8 mouse cellular contexts compared by ENCODE assay signal in the genomic region with DNA sequence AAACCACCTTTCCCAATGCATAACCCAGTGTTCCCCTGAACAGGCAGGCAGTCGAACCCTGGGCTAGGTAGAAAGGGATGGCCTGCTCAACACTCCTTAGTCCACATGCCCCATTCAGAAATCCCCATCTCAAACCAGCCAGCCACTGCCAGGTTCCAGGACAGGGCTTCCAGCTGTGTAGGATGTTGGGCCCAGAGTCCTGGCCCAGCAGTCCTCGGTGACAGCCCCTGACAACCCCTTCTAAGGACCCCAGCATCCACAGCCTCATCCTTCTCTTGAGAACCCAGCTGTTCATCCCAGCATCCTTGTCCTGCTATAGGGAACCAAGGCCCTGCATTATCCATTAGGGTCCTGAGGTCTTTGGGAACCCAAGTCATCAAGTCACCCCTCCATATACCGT. TPM values are rescaled to one million over a fixed set of nuclear protein-coding genes. Genes with fewer than 3 reads are reported as not detected.
DNase-seq lines count a peak whose midpoint lies in the region; ATAC-seq and TF ChIP-seq lines count a peak whose summit lies in the region.

No protein-coding gene starts in this region.

- TF ChIP-seq CTCF in midbrain, postnatal 0 days (IDR thresholded peaks at IDR 0.05): no peak

- WGBS in kidney, embryonic 16.5 days: 11% methylated on average over 3 of the region's 3 CpGs
- 9% methylated on average over 3 of the region's 3 CpGs for WGBS in embryonic facial prominence, embryonic 15.5 days
- 17% methylated on average over 3 of the region's 3 CpGs for WGBS in midbrain, postnatal 0 days

- H3K36me3 ChIP-seq in kidney, embryonic 16.5 days (ENCODE audit: insufficient read depth, low read length): peaks cover 30% of the 10 kb centered on the region
- peaks cover 35% of the 10 kb centered on the region for H3K36me3 ChIP-seq in embryonic facial prominence, embryonic 15.5 days
- no peaks in the 10 kb centered on the region for H3K36me3 ChIP-seq in midbrain, postnatal 0 days (ENCODE audit: insufficient read depth, low read length)

- no peak for ATAC-seq in kidney, embryonic 16.5 days (ENCODE audit: low FRiP score, low TSS enrichment)
- no peak for ATAC-seq in embryonic facial prominence, embryonic 15.5 days (ENCODE audit: insufficient number of reproducible peaks, low FRiP score, low TSS enrichment, low read depth)
- no peak for ATAC-seq in midbrain, postnatal 0 days (ENCODE audit: low FRiP score)

- DNase-seq in kidney, postnatal 36 days: no peak
- DNase-seq in induced T-regulatory cell, adult 2 months (ENCODE audit: low read depth): peak; percentile 43
- no peak for DNase-seq in midbrain, postnatal 0 days (ENCODE audit: low spot score)
- no peak for DNase-seq in layer of hippocampus, postnatal 14 days (ENCODE audit: low spot score in 2 of 2)
- no peak for DNase-seq in thymus, adult 18-20 months
- no peak for DNase-seq in right cerebral cortex, adult 2 months (ENCODE audit: low spot score in 2 of 2)

- H3K9me3 ChIP-seq in kidney, embryonic 16.5 days (ENCODE audit: low read length): no peaks in the 10 kb centered on the region
- H3K9me3 ChIP-seq in embryonic facial prominence, embryonic 15.5 days (replicated peaks): no peaks in the 10 kb centered on the region
- no peaks in the 10 kb centered on the region for H3K9me3 ChIP-seq in midbrain, postnatal 0 days (ENCODE audit: low read length)

- peak overlapping the region; percentile 95 for H3K4me3 ChIP-seq in kidney, embryonic 16.5 days (ENCODE audit: low read length)
- H3K4me3 ChIP-seq in embryonic facial prominence, embryonic 15.5 days (replicated peaks): peak overlapping the region; percentile 97
- peak overlapping the region; percentile 83 for H3K4me3 ChIP-seq in midbrain, postnatal 0 days (ENCODE audit: low read depth, low read length)

- H3K4me2 ChIP-seq in kidney, embryonic 16.5 days (replicated peaks; ENCODE audit: low read depth, low read length): peak overlapping the region; percentile 95
- H3K4me2 ChIP-seq in embryonic facial prominence, embryonic 15.5 days (replicated peaks): peak overlapping the region; percentile 86
- peak overlapping the region; percentile 99 for H3K4me2 ChIP-seq in midbrain, postnatal 0 days (ENCODE audit: low read depth, low read length, poor library complexity, severe bottlenecking)

- peaks cover 55% of the 10 kb centered on the region for H3K4me1 ChIP-seq in kidney, embryonic 16.5 days (ENCODE audit: insufficient read depth, low read length)
- H3K4me1 ChIP-seq in embryonic facial prominence, embryonic 15.5 days: peaks cover 74% of the 10 kb centered on the region
- H3K4me1 ChIP-seq in midbrain, postnatal 0 days (ENCODE audit: insufficient read depth, low read length): peaks cover 28% of the 10 kb centered on the region; the same call in 1 of the 2 replicates

- no peaks in the 10 kb centered on the region for H3K27me3 ChIP-seq in kidney, embryonic 16.5 days (ENCODE audit: insufficient read depth, low read length)
- no peaks in the 10 kb centered on the region for H3K27me3 ChIP-seq in embryonic facial prominence, embryonic 15.5 days
- no peaks in the 10 kb centered on the region for H3K27me3 ChIP-seq in midbrain, postnatal 0 days (ENCODE audit: insufficient read depth, low read length)

- H3K9ac ChIP-seq in kidney, embryonic 16.5 days (replicated peaks; ENCODE audit: low read length): peak overlapping the region; percentile 93
- peak overlapping the region; percentile 90 for H3K9ac ChIP-seq in embryonic facial prominence, embryonic 15.5 days
- H3K9ac ChIP-seq in midbrain, postnatal 0 days (replicated peaks; ENCODE audit: low read length, poor library complexity, severe bottlenecking): peak overlapping the region; percentile 42; the same call in 1 of the 2 replicates

- peak overlapping the region; percentile 99 for H3K27ac ChIP-seq in kidney, embryonic 16.5 days (ENCODE audit: low read length)
- H3K27ac ChIP-seq in embryonic facial prominence, embryonic 15.5 days (replicated peaks): peak overlapping the region; percentile 99
- H3K27ac ChIP-seq in midbrain, postnatal 0 days (ENCODE audit: low read depth, low read length): peak overlapping the region; percentile 79

RNA-seq across cellular contexts. Expression of a gene that starts 3.1 kb away (rescaled TPM):
- 12.5 and 15.2 TPM in 2 replicates for polyA plus RNA-seq in kidney, embryonic 16.5 days (2015; fragmentation: Nextera tagmentation; extraction: Ambion mirVana)
- polyA plus RNA-seq in embryonic facial prominence, embryonic 15.5 days (2015; fragmentation: Nextera tagmentation; extraction: Ambion mirVana): 21.0 and 22.1 TPM in 2 replicates
- 15.8 TPM in 2 replicates for total RNA-seq in midbrain, postnatal 0 days (2014; rRNA removed)
- 2.2 and 3.0 TPM in 2 replicates for polyA plus RNA-seq in midbrain, postnatal 0 days (2015; fragmentation: Nextera tagmentation; extraction: Ambion mirVana)
- 10 to 100 TPM; 41.0 to 47.2 TPM for total RNA-seq in layer of hippocampus, postnatal 14 days (2021)

RNA-seq across cellular contexts. Expression of a gene that starts 9.8 kb away (rescaled TPM):
- 9.0 and 9.9 TPM in 2 replicates for polyA plus RNA-seq in kidney, embryonic 16.5 days (2015; fragmentation: Nextera tagmentation; extraction: Ambion mirVana)
- polyA plus RNA-seq in embryonic facial prominence, embryonic 15.5 days (2015; fragmentation: Nextera tagmentation; extraction: Ambion mirVana): 11.5 and 13.0 TPM in 2 replicates
- 155 and 169 TPM in 2 replicates for total RNA-seq in midbrain, postnatal 0 days (2014; rRNA removed)
- polyA plus RNA-seq in midbrain, postnatal 0 days (2015; fragmentation: Nextera tagmentation; extraction: Ambion mirVana): 20.3 and 20.6 TPM in 2 replicates
- total RNA-seq in layer of hippocampus, postnatal 14 days (2021): 100 to 1,000 TPM; 184 to 190 TPM

RNA-seq across cellular contexts. Expression of a gene that starts 20.0 kb away (rescaled TPM):
- 28.9 and 30.8 TPM in 2 replicates for polyA plus RNA-seq in kidney, embryonic 16.5 days (2015; fragmentation: Nextera tagmentation; extraction: Ambion mirVana)
- 46.3 and 50.6 TPM in 2 replicates for polyA plus RNA-seq in embryonic facial prominence, embryonic 15.5 days (2015; fragmentation: Nextera tagmentation; extraction: Ambion mirVana)
- total RNA-seq in midbrain, postnatal 0 days (2014; rRNA removed): 145 and 146 TPM in 2 replicates
- polyA plus RNA-seq in midbrain, postnatal 0 days (2015; fragmentation: Nextera tagmentation; extraction: Ambion mirVana): 26.8 and 31.9 TPM in 2 replicates
- 100 to 1,000 TPM; 209 to 228 TPM for total RNA-seq in layer of hippocampus, postnatal 14 days (2021)

RNA-seq across cellular contexts. Expression of a gene that starts 26.3 kb away (rescaled TPM):
- polyA plus RNA-seq in kidney, embryonic 16.5 days (2015; fragmentation: Nextera tagmentation; extraction: Ambion mirVana): 2.7 and 3.0 TPM in 2 replicates
- 3.3 TPM in 2 replicates for polyA plus RNA-seq in embryonic facial prominence, embryonic 15.5 days (2015; fragmentation: Nextera tagmentation; extraction: Ambion mirVana)
- 8.1 and 9.5 TPM in 2 replicates for total RNA-seq in midbrain, postnatal 0 days (2014; rRNA removed)
- polyA plus RNA-seq in midbrain, postnatal 0 days (2015; fragmentation: Nextera tagmentation; extraction: Ambion mirVana): 0.94 and 1.0 TPM in 2 replicates
- total RNA-seq in layer of hippocampus, postnatal 14 days (2021): 10 to 100 TPM in 1 of 2 experiments, 1 to 10 TPM in 1; 9.0 to 10.2 TPM

RNA-seq across cellular contexts. Expression of a gene that starts 27.1 kb away (rescaled TPM):
- 12.0 and 13.2 TPM in 2 replicates for polyA plus RNA-seq in kidney, embryonic 16.5 days (2015; fragmentation: Nextera tagmentation; extraction: Ambion mirVana)
- 13.2 and 14.7 TPM in 2 replicates for polyA plus RNA-seq in embryonic facial prominence, embryonic 15.5 days (2015; fragmentation: Nextera tagmentation; extraction: Ambion mirVana)
- 25.9 and 27.8 TPM in 2 replicates for total RNA-seq in midbrain, postnatal 0 days (2014; rRNA removed)
- polyA plus RNA-seq in midbrain, postnatal 0 days (2015; fragmentation: Nextera tagmentation; extraction: Ambion mirVana): 17.7 and 18.7 TPM in 2 replicates
- 10 to 100 TPM; 24.9 to 25.6 TPM for total RNA-seq in layer of hippocampus, postnatal 14 days (2021)

Comparison
In these comparisons a context has a peak if more than half of its experiments do, and no peak if none do; other contexts are left out.
1. H3K9ac ChIP-seq: peak in every context shown above with its lines; median percentile 93 in kidney, embryonic 16.5 days; 90 in embryonic facial prominence, embryonic 15.5 days; 42 in midbrain, postnatal 0 days.